Mouse (Mus musculus) bone marrow macrophage, adult 2 months (primary cell): ENCODE measurements around the gene Polr3g.

Experiments
- CTCF ChIP-seq: IDR thresholded peaks from 2 replicates; pipeline ENCODE4 v1.5.1; 2012; ENCODE audit warnings: low read depth, mild to moderate bottlenecking, low read length, moderate library complexity
- POLR2A ChIP-seq: IDR thresholded peaks from 2 replicates; pipeline ENCODE4 v1.6.1; 2012; ENCODE audit warnings: mild to moderate bottlenecking, low read depth, low read length, borderline replicate concordance

DNA sequence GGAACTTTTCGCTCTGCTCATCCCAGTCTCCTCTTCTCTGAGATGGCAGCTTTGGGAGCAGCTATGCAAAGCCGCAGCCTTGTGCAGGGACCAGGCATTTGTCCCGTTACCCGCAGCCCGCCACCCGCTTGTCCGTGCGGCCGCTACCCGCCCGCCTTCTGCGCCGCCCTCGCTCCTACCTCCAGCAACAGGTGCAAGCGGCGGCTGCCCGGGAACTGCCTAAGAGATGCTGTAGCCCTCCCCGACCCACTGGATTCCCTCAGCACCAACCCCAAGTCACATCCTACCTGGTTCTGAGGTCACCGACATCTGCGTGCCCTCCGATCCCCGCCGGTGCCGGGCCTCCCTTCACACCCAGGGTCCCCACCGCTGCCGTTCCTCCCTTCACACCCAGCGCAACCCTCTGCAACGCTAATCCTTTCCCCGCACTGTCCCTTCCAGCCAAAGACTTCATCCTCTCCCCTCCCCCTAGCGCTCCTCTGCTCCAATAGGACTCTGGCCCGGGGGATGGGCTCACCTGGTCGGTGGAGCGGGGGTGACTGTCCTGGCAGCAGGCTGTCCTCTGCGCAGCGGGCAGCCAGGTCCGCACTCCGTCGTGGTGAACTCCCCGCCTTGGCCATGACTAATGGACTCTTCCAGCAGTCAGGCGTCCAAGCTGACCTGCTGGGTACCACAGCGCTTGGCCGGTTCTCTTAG, 77.9 kb downstream of the Polr3g start, which contains the start of gene Adgrv1:
- TF ChIP-seq CTCF (no peak), POLR2A (no peak)
